In genomic region chr10:79717640-79718357, GRCm38 (mm10) we compare ENCODE assay signal across 8 mouse cellular contexts. TPM values are rescaled to one million over a fixed set of nuclear protein-coding genes. Genes with fewer than 3 reads are reported as not detected.
A peak's percentile ranks its signal among the peaks of the same experiment; 100 is the strongest.
DNase-seq lines count a peak whose midpoint lies in the region; ATAC-seq lines count a peak whose summit lies in the region.

No protein-coding gene starts in this region.

- H3K27ac ChIP-seq in heart, embryonic 11.5 days (ENCODE audit: low read depth, low read length), result no peak overlapping the region
- H3K27ac ChIP-seq in kidney, embryonic 16.5 days (ENCODE audit: low read length), result no peak overlapping the region

- ATAC-seq in common myeloid progenitor, adult 5-6 weeks (replicated peaks; ENCODE audit: low read depth, poor library complexity, severe bottlenecking), result peak; percentile 70
- ATAC-seq in heart, embryonic 11.5 days (replicated peaks; ENCODE audit: insufficient number of reproducible peaks, low FRiP score, low TSS enrichment), result no peak; the same call in 1 of the 2 replicates
- no peak; the same call in 1 of the 2 replicates for ATAC-seq in kidney, embryonic 16.5 days (ENCODE audit: low FRiP score, low TSS enrichment)

- no peak overlapping the region for H3K9ac ChIP-seq in heart, embryonic 11.5 days (ENCODE audit: low read depth, low read length)
- H3K9ac ChIP-seq in kidney, embryonic 16.5 days (replicated peaks; ENCODE audit: low read length), result no peak overlapping the region

- H3K36me3 ChIP-seq in heart, embryonic 11.5 days (ENCODE audit: control insufficient read depth, insufficient read depth, low read length), result no peaks in the 10 kb centered on the region
- H3K36me3 ChIP-seq in kidney, embryonic 16.5 days (ENCODE audit: insufficient read depth, low read length), result no peaks in the 10 kb centered on the region

- H3K4me1 ChIP-seq in heart, embryonic 11.5 days (ENCODE audit: control insufficient read depth, insufficient read depth, low read length), result peaks cover 11% of the 10 kb centered on the region
- H3K4me1 ChIP-seq in kidney, embryonic 16.5 days (ENCODE audit: insufficient read depth, low read length), result peaks cover 13% of the 10 kb centered on the region

- H3K4me3 ChIP-seq in heart, embryonic 11.5 days (ENCODE audit: low read depth, low read length), result peak overlapping the region; percentile 63
- peak overlapping the region; percentile 62 for H3K4me3 ChIP-seq in kidney, embryonic 16.5 days (ENCODE audit: low read length)

- intact Hi-C loops in left cerebral cortex, postnatal 4 days (cut with DNase I), result loop anchor here (2.0 kb wide), 1 partner anchor 13 kb away; the partner anchor contains the start of gene Bsg

- DNase-seq in left cerebral cortex, postnatal 4 days, result peak; percentile 55
- DNase-seq in left cerebral cortex, adult 18-20 months (ENCODE audit: low spot score in 2 of 2), result no peak
- peak; percentile 60 for DNase-seq in lung, postnatal 25 days (ENCODE audit: low spot score)
- DNase-seq in retina, postnatal 1 day, result peak; percentile 81
- DNase-seq in layer of hippocampus, adult 8-10 months (ENCODE audit: low spot score in 2 of 2), result no peak

- H3K4me2 ChIP-seq in heart, embryonic 11.5 days, result peak overlapping the region; percentile 99
- peak overlapping the region; percentile 99 for H3K4me2 ChIP-seq in kidney, embryonic 16.5 days (replicated peaks; ENCODE audit: low read depth, low read length)

- H3K9me3 ChIP-seq in heart, embryonic 11.5 days (replicated peaks; ENCODE audit: control insufficient read depth, low read length), result no peaks in the 10 kb centered on the region
- no peaks in the 10 kb centered on the region for H3K9me3 ChIP-seq in kidney, embryonic 16.5 days (ENCODE audit: low read length)

- peaks cover 52% of the 10 kb centered on the region for H3K27me3 ChIP-seq in heart, embryonic 11.5 days (ENCODE audit: control insufficient read depth, insufficient read depth, low read length)
- H3K27me3 ChIP-seq in kidney, embryonic 16.5 days (ENCODE audit: insufficient read depth, low read length), result peaks cover 49% of the 10 kb centered on the region

- 3% methylated on average over 43 of the region's 43 CpGs for WGBS in heart, embryonic 11.5 days (ENCODE audit: insufficient replicate concordance)
- WGBS in kidney, embryonic 16.5 days, result 3% methylated on average over 43 of the region's 43 CpGs

RNA-seq across cellular contexts. Expression of gene Hcn2, which starts 1.4 kb away (rescaled TPM):
- 10 to 100 TPM; 47.4 to 53.8 TPM for total RNA-seq in left cerebral cortex, postnatal 4 days (2021)
- 100 to 1,000 TPM; 142 to 157 TPM for total RNA-seq in left cerebral cortex, adult 18-20 months (2021)
- not detected in 2 replicates for total RNA-seq in common myeloid progenitor, adult 5-6 weeks (2017)
- polyA plus RNA-seq in heart, embryonic 11.5 days (2014; fragmentation: Nextera tagmentation; extraction: Ambion mirVana), result 0.13 and 0.14 TPM in 2 replicates
- 0.05 and 0.12 TPM in 2 replicates for polyA plus RNA-seq in kidney, embryonic 16.5 days (2015; fragmentation: Nextera tagmentation; extraction: Ambion mirVana)
- 100 to 1,000 TPM; 120 to 128 (median 121) TPM for total RNA-seq in layer of hippocampus, adult 8-10 months (2022)

RNA-seq across cellular contexts. Expression of gene Bsg, which starts 13.5 kb away (rescaled TPM):
- 100 to 1,000 TPM; 486 to 495 TPM for total RNA-seq in left cerebral cortex, postnatal 4 days (2021)
- total RNA-seq in left cerebral cortex, adult 18-20 months (2021), result 100 to 1,000 TPM; 566 to 614 TPM
- total RNA-seq in common myeloid progenitor, adult 5-6 weeks (2017), result 283 and 298 TPM in 2 replicates
- 1,233 and 1,252 TPM in 2 replicates for polyA plus RNA-seq in heart, embryonic 11.5 days (2014; fragmentation: Nextera tagmentation; extraction: Ambion mirVana)
- 954 and 1,048 TPM in 2 replicates for polyA plus RNA-seq in kidney, embryonic 16.5 days (2015; fragmentation: Nextera tagmentation; extraction: Ambion mirVana)
- 100 to 1,000 TPM; 515 to 593 (median 535) TPM for total RNA-seq in layer of hippocampus, adult 8-10 months (2022)

RNA-seq across cellular contexts. Expression of gene Polrmt, which starts 28.6 kb away (rescaled TPM):
- 10 to 100 TPM; 44.8 to 51.8 TPM for total RNA-seq in left cerebral cortex, postnatal 4 days (2021)
- 10 to 100 TPM; 50.6 to 55.3 TPM for total RNA-seq in left cerebral cortex, adult 18-20 months (2021)
- total RNA-seq in common myeloid progenitor, adult 5-6 weeks (2017), result 10.3 and 16.1 TPM in 2 replicates
- 22.7 and 23.6 TPM in 2 replicates for polyA plus RNA-seq in heart, embryonic 11.5 days (2014; fragmentation: Nextera tagmentation; extraction: Ambion mirVana)
- polyA plus RNA-seq in kidney, embryonic 16.5 days (2015; fragmentation: Nextera tagmentation; extraction: Ambion mirVana), result 60.9 and 63.8 TPM in 2 replicates
- 10 to 100 TPM; 44.5 to 58.2 (median 51.3) TPM for total RNA-seq in layer of hippocampus, adult 8-10 months (2022)

RNA-seq across cellular contexts. Expression of gene Gzmm, which starts 29.0 kb away (rescaled TPM):
- total RNA-seq in left cerebral cortex, postnatal 4 days (2021), result 1 to 10 TPM; 2.6 to 3.3 TPM
- 1 to 10 TPM; 2.7 to 3.2 TPM for total RNA-seq in left cerebral cortex, adult 18-20 months (2021)
- total RNA-seq in common myeloid progenitor, adult 5-6 weeks (2017), result 0.96 and 1.6 TPM in 2 replicates
- 0.40 and 1.0 TPM in 2 replicates for polyA plus RNA-seq in heart, embryonic 11.5 days (2014; fragmentation: Nextera tagmentation; extraction: Ambion mirVana)
- 0.75 and 0.81 TPM in 2 replicates for polyA plus RNA-seq in kidney, embryonic 16.5 days (2015; fragmentation: Nextera tagmentation; extraction: Ambion mirVana)
- 1 to 10 TPM; 2.3 to 3.5 (median 3.3) TPM for total RNA-seq in layer of hippocampus, adult 8-10 months (2022)

RNA-seq across cellular contexts. Expression of gene Cdc34, which starts 35.8 kb away (rescaled TPM):
- total RNA-seq in left cerebral cortex, postnatal 4 days (2021), result 10 to 100 TPM; 59.6 to 61.5 TPM
- total RNA-seq in left cerebral cortex, adult 18-20 months (2021), result 10 to 100 TPM; 75.4 to 77.5 TPM
- 109 and 113 TPM in 2 replicates for total RNA-seq in common myeloid progenitor, adult 5-6 weeks (2017)
- polyA plus RNA-seq in heart, embryonic 11.5 days (2014; fragmentation: Nextera tagmentation; extraction: Ambion mirVana), result 159 and 164 TPM in 2 replicates
- polyA plus RNA-seq in kidney, embryonic 16.5 days (2015; fragmentation: Nextera tagmentation; extraction: Ambion mirVana), result 81.2 and 92.3 TPM in 2 replicates
- total RNA-seq in layer of hippocampus, adult 8-10 months (2022), result 10 to 100 TPM; 57.9 to 67.0 (median 66.1) TPM

Comparison
In these comparisons a context has a peak if more than half of its experiments do, and no peak if none do; other contexts are left out.
1. DNase-seq: peak in left cerebral cortex, postnatal 4 days (single experiment), lung, postnatal 25 days (single experiment) and retina, postnatal 1 day (single experiment); none in left cerebral cortex, adult 18-20 months (0 of 2) and layer of hippocampus, adult 8-10 months (0 of 2).
2. RNA of gene Hcn2, which starts 1.4 kb away (total RNA-seq): 142 to 157 TPM in left cerebral cortex, adult 18-20 months, 120 to 128 TPM in layer of hippocampus, adult 8-10 months and 47.4 to 53.8 TPM in left cerebral cortex, postnatal 4 days; not detected in common myeloid progenitor, adult 5-6 weeks; every median in the first group is over 10 times any median in the second.